Mouse (Mus musculus) kidney, postnatal 0 days (tissue): ENCODE measurements around the gene Jag2. TPM values are rescaled to one million over a fixed set of nuclear protein-coding genes. Genes with fewer than 3 reads are reported as not detected.

Source experiments
- ATAC-seq: fragments of 200-750 bp; cut with Nextera tagmentation; replicated peaks from 2 replicates; pipeline ENCODE4 v1.8.0; 2017; ENCODE audit warnings: low read depth, moderate number of reproducible peaks, moderate TSS enrichment, moderate library complexity; ENCODE audit not compliant: low FRiP score
- DNase-seq: peaks from one replicate; pipeline ENCODE4 v3.0.0-alpha.2; 2016; ENCODE audit warnings: low spot score
- H3K27ac ChIP-seq: fragments of 300-500 bp; sonication (generic); 2 replicates; pipeline ENCODE4 v1.5.1; 2014; ENCODE audit warnings: mild to moderate bottlenecking
- H3K27me3 ChIP-seq: fragments of 300-500 bp; sonication (generic); 2 replicates; pipeline ENCODE4 v1.6.1; 2014; ENCODE audit warnings: low read length, mixed read lengths; ENCODE audit not compliant: insufficient read depth
- H3K36me3 ChIP-seq: fragments of 300-500 bp; sonication (generic); 2 replicates; pipeline ENCODE4 v1.6.1; 2014; ENCODE audit warnings: low read length, mixed read lengths; ENCODE audit not compliant: insufficient read depth
- H3K4me1 ChIP-seq: fragments of 300-500 bp; sonication (generic); replicated peaks from 2 replicates; pipeline ENCODE4 v1.6.1; 2014; ENCODE audit warnings: antibody characterized with exemption, low read length, mixed read lengths; ENCODE audit not compliant: insufficient read depth
- H3K4me2 ChIP-seq: fragments of 300-500 bp; sonication (generic); 2 replicates; pipeline ENCODE4 v1.6.1; 2014; ENCODE audit warnings: mild to moderate bottlenecking, low read length, moderate library complexity, mixed read lengths
- H3K4me3 ChIP-seq: fragments of 300-500 bp; sonication (generic); replicated peaks from 2 replicates; pipeline ENCODE4 v1.5.1; 2014; ENCODE audit warnings: low read depth, low read length
- H3K9ac ChIP-seq: fragments of 300-500 bp; sonication (generic); 2 replicates; pipeline ENCODE4 v1.6.1; 2014; ENCODE audit warnings: low read depth, low read length
- H3K9me3 ChIP-seq: fragments of 300-500 bp; sonication (generic); replicated peaks from 2 replicates; pipeline ENCODE4 v1.6.1; 2016; ENCODE audit warnings: low read length, inconsistent platforms, mixed read lengths
- CTCF ChIP-seq: IDR thresholded peaks from 2 replicates; pipeline ENCODE4 v1.5.1; 2016; ENCODE audit warnings: antibody characterized with exemption, low read depth, mild to moderate bottlenecking, moderate library complexity
- WGBS: fragments of 180-500 bp; shearing (Covaris S2); extraction: QIAGEN DNeasy Blood & Tissue Kit; methylation state at CpG from one replicate; pipeline ENCODE4 v1.1.7; 2014; 5-methylcytosine and 5-hydroxymethylcytosine counted together
- polyA plus RNA-seq: library from polyadenylated mRNA; unstranded; fragments of >200 nt; fragmentation: Nextera tagmentation; extraction: Ambion mirVana; gene quantifications from 2 replicates; pipeline ENCODE4 v1.2.1, GENCODE M21; 2015

Jag2 gene
- polyA plus RNA-seq, 1 experiment from 2014 or later, result 2.4 TPM

GRCm38 (mm10) chr12:112898351-112898750, 31.2 kb downstream of the Jag2 start:
- Histone ChIP-seq H3K9ac (no peak overlapping the region), H3K4me2 (peak overlapping the region; percentile 27; the same call in 1 of the 2 replicates), H3K4me3 (no peak overlapping the region), H3K4me1 (no peaks in the 10 kb centered on the region), H3K9me3 (no peaks in the 10 kb centered on the region), H3K27me3 (no peaks in the 10 kb centered on the region), H3K27ac (no peak overlapping the region), H3K36me3 (no peaks in the 10 kb centered on the region)
- WGBS, result 44% methylated on average over 12 of the region's 12 CpGs
- no peak for TF ChIP-seq CTCF
- DNase-seq (no peak), ATAC-seq (no peak)

GRCm38 (mm10) chr12:112897522-112898212, 31.9 kb downstream of the Jag2 start:
- TF ChIP-seq CTCF, result no peak
- Histone ChIP-seq H3K4me3 (no peak overlapping the region), H3K4me1 (no peaks in the 10 kb centered on the region), H3K9ac (no peak overlapping the region), H3K36me3 (no peaks in the 10 kb centered on the region), H3K27me3 (no peaks in the 10 kb centered on the region), H3K27ac (no peak overlapping the region), H3K9me3 (no peaks in the 10 kb centered on the region), H3K4me2 (peak overlapping the region; percentile 27; the same call in 1 of the 2 replicates)
- 11% methylated on average over 16 of the region's 16 CpGs for WGBS
- peak; percentile 78 for ATAC-seq
- DNase-seq, result peak; percentile 71

- WGBS, result 60% methylated on average over 4 of the region's 4 CpGs
- H3K9ac ChIP-seq, result no peak overlapping the region
- H3K27me3 ChIP-seq, result no peaks in the 10 kb centered on the region
- TF ChIP-seq CTCF, result no peak
- H3K4me3 ChIP-seq, result no peak overlapping the region
- no peak for ATAC-seq
- no peaks in the 10 kb centered on the region for H3K36me3 ChIP-seq
- DNase-seq, result no peak
- H3K4me2 ChIP-seq, result no peak overlapping the region
- no peaks in the 10 kb centered on the region for H3K4me1 ChIP-seq
- H3K27ac ChIP-seq, result no peak overlapping the region
- H3K9me3 ChIP-seq, result no peaks in the 10 kb centered on the region
Measured at GRCm38 (mm10) chr12:112894969-112895368, 34.6 kb downstream of the Jag2 start.

DNA sequence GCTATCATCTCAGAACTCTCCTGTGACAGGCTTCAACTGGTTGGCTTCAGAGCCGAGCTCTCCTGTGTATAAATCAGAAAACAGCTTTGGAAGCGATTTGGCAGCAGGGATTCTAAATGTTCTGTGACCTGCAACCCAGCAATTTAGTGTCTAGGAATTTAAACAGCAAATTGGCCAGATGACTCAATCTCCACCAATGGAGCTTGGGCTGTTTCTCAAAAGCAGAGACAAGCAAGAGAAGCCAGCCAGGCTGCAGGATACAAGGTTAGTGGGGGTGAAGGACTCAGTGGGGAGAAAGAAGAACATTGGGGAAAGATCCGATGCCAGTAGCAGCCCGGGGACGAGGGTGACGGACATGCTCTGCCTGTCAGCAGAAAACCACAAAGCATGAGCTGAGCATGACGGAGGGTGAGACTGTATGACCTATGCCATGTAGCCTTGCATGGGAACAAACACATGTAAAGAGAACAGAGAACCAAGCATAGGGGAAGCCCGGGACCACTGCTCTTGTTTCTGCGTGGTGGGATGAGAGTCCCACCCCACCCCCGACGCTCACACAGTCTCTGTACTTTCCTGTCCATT, 35.2 kb downstream of the Jag2 start:
- no peak overlapping the region for H3K4me2 ChIP-seq
- no peak for ATAC-seq
- H3K9ac ChIP-seq, result no peak overlapping the region
- H3K9me3 ChIP-seq, result no peaks in the 10 kb centered on the region
- H3K27me3 ChIP-seq, result no peaks in the 10 kb centered on the region
- no peaks in the 10 kb centered on the region for H3K36me3 ChIP-seq
- no peak for TF ChIP-seq CTCF
- 59% methylated on average over 11 of the region's 11 CpGs for WGBS
- DNase-seq, result no peak
- no peak overlapping the region for H3K27ac ChIP-seq
- no peak overlapping the region for H3K4me3 ChIP-seq
- no peaks in the 10 kb centered on the region for H3K4me1 ChIP-seq

DNA sequence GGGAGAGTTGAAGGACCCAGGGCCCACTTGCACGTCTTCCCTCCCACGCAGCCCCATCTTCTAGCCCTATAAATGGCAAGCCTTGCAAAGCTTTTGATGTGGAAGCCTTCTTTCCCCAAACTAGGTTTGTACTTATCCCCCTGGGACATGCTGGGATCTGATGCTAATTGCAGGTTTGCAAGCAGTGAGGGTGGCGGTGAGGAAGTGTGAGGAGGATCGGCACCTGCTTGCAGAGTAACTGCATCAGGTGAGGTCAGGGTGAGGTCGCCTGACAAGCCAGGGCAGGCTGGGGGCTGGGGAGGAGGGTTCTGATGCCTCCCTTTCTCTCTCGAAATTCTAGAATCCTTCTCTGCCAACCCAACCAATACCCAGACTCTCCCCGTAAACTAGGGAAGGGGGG, 44.1 kb downstream of the Jag2 start:
- DNase-seq (no peak), ATAC-seq (no peak)
- Histone ChIP-seq H3K27ac (no peak overlapping the region), H3K9ac (no peak overlapping the region), H3K4me2 (no peak overlapping the region), H3K36me3 (no peaks in the 10 kb centered on the region), H3K9me3 (no peaks in the 10 kb centered on the region), H3K4me1 (no peaks in the 10 kb centered on the region), H3K27me3 (no peaks in the 10 kb centered on the region), H3K4me3 (no peak overlapping the region)
- 38% methylated on average over 7 of the region's 7 CpGs for WGBS
- TF ChIP-seq CTCF, result no peak

- Histone ChIP-seq H3K36me3 (no peaks in the 10 kb centered on the region), H3K27ac (no peak overlapping the region)
Measured at GRCm38 (mm10) chr12:112881301-112881815, 48.2 kb downstream of the Jag2 start.

More at GRCm38 (mm10) chr12:112881301-112881815, 48.2 kb downstream of the Jag2 start:
- peaks cover 24% of the 10 kb centered on the region for H3K27me3 ChIP-seq
- no peak for DNase-seq
- 66% methylated on average over 6 of the region's 6 CpGs for whole genome bisulfite sequencing
- TF ChIP-seq CTCF, result no peak
- H3K4me3 ChIP-seq, result no peak overlapping the region
- ATAC-seq, result no peak
- H3K4me2 ChIP-seq, result no peak overlapping the region
- no peak overlapping the region for H3K9ac ChIP-seq
- H3K4me1 ChIP-seq, result peaks cover 10% of the 10 kb centered on the region; the same call in 1 of the 2 replicates
- H3K9me3 ChIP-seq, result no peaks in the 10 kb centered on the region
